Mouse (Mus musculus): ENCODE measurements around the gene Dmp1.

- no peak for TF ChIP-seq CTCF (IDR thresholded peaks at IDR 0.05; ENCODE audit: low read depth)
- TF ChIP-seq EP300 (IDR thresholded peaks at IDR 0.05; ENCODE audit: low read depth), result no peak
Measured at GRCm38 (mm10) chr5:104161390-104161789, 41.0 kb upstream of the Dmp1 start.

All from liver, postnatal 0 days (tissue).